Mouse (Mus musculus) lung, postnatal 25 days (tissue): ENCODE measurements around the gene Atp8b5.

ENCODE experiments used
- DNase-seq: peaks from one replicate; pipeline ENCODE4 v3.0.0; 2022; ENCODE audit warnings: low spot score

The Atp8b5 gene

DNA sequence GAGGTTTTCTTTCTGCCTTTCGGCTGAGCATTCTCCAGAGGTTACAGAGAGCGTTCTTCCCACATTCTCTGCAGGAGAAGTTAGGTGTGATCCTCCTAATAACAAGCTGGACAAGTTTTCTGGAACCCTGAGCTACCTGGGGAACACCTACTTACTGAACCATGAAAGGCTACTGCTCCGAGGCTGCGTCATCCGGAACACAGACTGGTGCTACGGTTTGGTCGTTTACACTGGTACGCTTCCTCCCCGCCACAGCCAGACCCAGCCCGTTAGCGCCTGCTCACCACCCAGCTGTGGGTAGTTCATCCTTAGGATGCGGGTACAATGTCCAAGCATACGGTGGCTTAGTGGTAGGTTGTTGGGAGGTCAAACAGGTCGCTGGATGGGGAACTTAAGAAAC, 55.4 kb downstream of the Atp8b5 start:
- DNase-seq: no peak

DNA sequence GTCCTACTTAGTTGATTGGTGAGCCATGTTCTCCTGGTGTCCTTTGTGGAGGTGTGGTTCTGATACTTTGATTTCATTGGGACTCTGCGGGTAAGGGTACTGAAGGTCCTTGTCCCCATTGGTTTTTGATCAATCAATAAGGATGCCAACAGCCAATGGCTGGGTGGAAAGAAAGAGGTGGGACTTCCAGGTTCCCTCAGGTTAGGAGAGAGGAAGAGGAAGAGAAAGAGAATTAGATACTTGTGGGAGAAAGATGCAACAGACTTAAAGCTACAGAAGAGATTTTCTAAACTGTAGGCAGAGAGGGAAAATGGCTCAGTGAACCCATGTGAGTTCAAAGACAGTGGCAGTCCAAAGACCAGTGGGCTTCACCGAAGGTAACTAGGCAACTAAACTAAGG, 60.2 kb downstream of the Atp8b5 start:
- no peak for DNase-seq

DNA sequence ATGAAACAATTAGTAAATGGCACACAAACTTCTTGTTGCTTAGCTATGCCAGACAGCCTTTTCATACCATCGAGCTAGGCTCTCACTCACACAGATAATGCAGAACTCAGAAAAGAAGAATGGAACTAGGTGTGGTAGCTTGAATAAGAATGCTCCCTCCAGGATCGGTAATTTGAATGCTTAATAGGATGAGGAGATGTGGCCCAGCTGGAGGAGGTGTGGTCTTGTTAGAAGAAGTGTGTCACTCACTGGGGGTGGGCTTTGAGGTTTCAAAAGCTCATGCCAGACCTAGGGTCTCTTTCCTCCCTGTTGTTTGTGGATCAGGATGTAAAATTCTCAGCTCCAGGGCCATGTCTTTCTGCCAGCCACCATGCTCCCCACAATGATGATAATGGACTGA, 67.8 kb downstream of the Atp8b5 start:
- no peak for DNase-seq

GRCm38 (mm10) chr4:43336176-43336575, 69.2 kb downstream of the Atp8b5 start:
- DNase-seq: no peak

DNA sequence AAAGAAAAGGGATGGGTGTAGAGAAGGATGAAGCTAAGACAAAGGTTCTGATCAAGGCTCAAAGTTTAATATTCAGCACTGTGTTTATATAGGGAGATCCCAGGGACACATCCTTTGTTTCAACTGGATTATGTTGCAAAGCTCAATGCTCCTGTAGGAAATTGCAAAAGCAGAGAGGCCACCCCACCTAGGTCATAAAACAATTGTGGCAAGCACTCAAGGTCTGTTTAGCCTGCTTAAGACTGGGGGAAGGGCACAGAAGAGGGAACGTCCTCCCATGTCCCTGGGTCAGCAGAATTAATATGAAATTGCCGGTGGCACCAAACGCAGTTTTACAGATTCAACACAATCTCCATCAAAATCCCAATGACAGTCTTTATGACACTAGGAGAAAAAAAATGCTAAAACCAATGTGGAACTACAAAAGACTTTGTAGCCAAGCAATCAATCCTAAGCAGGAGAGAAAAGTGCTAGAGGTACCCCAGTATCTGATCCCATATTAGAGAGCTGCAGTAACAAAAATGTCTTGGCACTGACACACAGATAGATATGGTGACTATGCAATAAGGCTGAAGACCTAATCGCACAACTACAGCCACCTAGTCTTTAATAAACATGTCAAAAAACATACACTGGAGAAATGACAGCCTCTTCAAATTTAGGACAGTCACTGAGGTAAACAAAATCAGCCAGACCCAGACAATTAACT, 73.3 kb downstream of the Atp8b5 start:
- DNase-seq: peak; percentile 32

DNA sequence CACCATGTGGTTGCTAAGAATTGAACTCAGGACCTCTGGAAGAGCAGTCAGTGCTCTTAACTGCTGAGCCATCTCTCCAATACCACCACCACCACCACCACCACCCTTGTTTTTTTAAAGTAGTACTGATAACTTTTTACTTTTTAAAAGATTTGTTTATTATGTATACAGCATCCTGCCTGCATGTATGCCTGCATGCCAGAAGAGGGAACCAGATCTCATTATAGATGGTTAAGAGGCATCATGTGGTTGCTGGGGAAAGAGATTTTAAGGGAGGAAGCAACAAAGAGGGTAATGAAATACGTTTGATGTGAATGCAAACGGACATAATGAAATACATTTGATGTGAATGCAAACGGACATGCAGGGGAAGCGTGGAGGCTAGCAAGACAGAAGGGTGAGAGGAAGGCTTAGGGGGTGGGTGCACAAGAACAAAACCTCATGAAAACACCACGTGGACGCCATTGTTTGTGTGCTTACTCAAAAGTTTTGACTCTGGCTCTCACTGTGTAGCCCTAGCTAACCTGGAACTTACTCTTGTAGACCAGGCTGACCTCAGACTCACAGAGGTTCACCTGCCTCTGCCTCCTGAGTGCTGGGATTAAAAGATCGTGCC, 74.4 kb downstream of the Atp8b5 start:
- no peak for DNase-seq

DNA sequence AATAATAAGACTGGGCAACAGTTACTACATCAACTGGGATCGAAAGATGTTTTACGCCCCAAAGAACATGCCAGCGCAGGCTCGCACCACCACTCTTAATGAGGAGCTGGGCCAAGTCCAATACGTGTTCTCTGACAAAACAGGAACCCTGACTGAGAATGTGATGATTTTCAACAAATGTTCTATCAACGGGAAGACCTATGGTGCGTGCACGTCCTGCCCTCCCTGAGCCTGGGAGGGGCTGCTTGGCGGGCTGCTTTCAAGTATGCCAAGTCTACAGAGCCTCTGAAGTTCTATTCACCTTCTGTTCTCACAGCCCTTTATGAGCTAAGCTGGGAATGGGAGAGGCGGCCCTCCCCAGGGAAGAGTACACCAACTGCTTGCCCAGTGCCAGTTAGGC, 75.5 kb downstream of the Atp8b5 start:
- DNase-seq: no peak

GRCm38 (mm10) chr4:43344932-43345331, 78.0 kb downstream of the Atp8b5 start:
- no peak for DNase-seq

- DNase-seq: no peak
Measured at GRCm38 (mm10) chr4:43349206-43349605, 82.2 kb downstream of the Atp8b5 start.

GRCm38 (mm10) chr4:43350038-43350560, 83.1 kb downstream of the Atp8b5 start:
- no peak for DNase-seq

GRCm38 (mm10) chr4:43353662-43354061, 86.7 kb downstream of the Atp8b5 start:
- DNase-seq: no peak

DNA sequence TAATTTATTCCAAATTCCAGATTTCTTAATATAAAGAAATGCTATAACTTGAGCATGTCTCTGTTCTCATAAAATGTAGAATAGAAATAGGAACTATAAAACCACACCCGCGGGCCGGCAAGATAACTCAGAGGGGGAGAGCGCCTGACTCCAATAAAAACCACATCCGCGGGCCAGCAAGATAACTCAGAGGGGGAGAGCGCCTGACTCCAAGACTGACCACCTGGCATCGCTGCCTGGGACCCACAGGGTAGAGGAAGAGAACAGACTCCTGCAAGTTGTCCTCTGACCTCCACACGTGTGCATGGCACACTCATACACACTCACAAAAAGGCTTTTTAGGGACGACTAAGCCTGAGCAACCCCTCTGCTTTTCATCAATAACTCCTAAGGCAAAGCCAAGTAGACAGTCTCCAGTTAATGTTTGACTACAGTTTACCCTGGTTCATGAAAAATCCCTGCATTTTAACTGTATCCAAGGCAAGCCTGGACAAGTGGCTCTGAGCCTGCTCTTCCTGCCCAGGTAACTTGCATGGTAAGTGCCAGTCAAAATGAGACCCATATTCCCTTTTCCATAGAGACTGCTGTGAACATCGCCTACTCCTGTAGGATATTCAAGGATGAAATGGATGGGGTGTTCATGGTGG, 98.1 kb downstream of the Atp8b5 start:
- no peak for DNase-seq

- DNase-seq: no peak
Measured at GRCm38 (mm10) chr4:43367295-43367694, 100.3 kb downstream of the Atp8b5 start.

GRCm38 (mm10) chr4:43367787-43368186, 100.8 kb downstream of the Atp8b5 start:
- no peak for DNase-seq

DNA sequence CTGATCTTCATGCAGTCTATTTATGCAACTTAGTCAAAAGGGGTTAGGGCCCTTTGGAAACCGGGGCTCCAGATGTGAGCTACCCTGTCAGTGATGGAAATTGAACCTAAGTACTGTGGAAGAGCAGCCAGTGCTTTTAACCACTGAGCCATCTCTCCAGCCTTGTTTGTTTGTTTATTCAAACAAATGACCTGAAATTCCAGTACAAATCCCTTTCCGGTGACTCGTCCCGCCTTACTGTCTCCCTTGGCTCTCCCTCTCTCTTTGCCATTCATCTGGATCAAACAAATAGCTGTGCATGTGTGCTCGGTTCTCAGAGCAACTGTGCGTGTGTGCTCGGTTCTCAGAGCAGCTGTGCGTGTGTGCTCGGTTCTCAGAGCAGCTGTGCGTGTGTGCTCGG, 104.4 kb downstream of the Atp8b5 start:
- DNase-seq: no peak

DNA sequence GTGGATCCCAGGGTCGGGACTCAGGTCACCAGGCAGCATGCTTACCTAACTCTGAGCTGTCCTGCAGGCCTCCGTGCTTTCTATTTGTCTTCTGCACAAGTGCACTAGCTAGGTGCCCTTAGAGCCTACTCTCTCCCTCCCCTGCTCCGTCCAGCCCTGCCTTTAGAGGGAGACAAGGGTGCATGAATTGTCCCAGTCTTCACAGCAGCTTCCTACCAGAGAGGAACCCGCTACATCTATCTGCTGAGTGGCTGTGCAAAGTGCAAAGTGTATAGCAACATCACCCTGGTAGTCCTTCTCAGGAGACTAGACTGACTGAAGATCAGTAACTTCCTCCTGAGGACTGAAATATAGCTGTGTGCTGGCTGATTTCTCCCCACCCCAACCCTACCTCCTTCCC, 105.2 kb downstream of the Atp8b5 start:
- DNase-seq: peak; percentile 48

- DNase-seq: no peak
Measured at GRCm38 (mm10) chr4:43374266-43374665, 107.3 kb downstream of the Atp8b5 start.

- DNase-seq: no peak
Measured at GRCm38 (mm10) chr4:43379601-43380000, 112.6 kb downstream of the Atp8b5 start.

GRCm38 (mm10) chr4:43380951-43381350, 114.0 kb downstream of the Atp8b5 start:
- no peak for DNase-seq

- peak; percentile 93 for DNase-seq
Measured at GRCm38 (mm10) chr4:43381408-43382154, 114.6 kb downstream of the Atp8b5 start, which contains the start of gene Rusc2. Gene Rusc2 (plus strand): TSS chr4:43381979.

DNA sequence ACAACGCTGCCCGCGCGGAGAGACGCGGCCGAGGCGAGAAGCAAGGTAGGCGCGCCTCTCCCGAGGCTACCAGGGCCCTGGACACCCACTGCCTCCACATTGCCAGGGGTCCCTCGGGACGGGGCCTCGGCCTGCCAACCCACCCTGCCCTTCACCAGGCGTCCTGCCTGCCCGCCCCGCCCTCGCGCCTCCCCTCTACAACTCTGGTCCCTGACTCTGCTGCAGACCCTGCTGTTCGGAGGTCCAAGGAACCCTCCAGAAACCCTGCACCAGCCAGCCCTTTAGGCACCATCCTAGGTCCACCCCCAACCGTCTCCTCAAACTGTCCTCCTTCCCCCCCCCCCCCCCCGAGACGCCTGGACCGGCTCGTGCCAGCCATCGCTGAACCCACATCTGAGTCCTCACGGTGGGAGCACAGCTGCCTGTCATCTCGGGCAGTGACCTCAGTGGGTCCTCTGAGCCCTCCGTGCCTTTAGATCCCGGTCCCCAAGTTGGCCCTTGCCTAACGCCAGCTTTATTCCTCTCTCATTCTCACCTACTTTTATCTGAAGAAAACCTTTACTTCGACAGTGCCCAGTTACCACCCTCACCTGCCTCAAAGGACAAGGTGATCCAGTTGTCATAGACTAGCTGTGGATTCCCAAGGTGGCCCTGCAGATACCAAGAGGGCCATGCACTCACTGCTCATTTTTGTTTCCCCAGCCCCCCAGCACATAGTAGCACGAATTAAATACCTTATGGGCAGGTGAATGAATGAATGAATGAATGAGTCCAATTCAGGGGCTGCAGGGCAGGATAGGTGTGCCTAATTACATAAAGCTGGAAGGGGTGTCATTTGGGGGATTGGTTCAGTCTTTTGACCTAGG, 115.4 kb downstream of the Atp8b5 start:
- no peak for DNase-seq
